Mouse (Mus musculus) kidney, postnatal 0 days (tissue): ENCODE measurements around the gene Cd248. TPM values are rescaled to one million over a fixed set of nuclear protein-coding genes. Genes with fewer than 3 reads are reported as not detected.

ENCODE experiments used
- ATAC-seq: fragments of 200-750 bp; cut with Nextera tagmentation; replicated peaks from 2 replicates; pipeline ENCODE4 v1.8.0; 2017; ENCODE audit warnings: low read depth, moderate number of reproducible peaks, moderate TSS enrichment, moderate library complexity; ENCODE audit not compliant: low FRiP score
- DNase-seq: peaks from one replicate; pipeline ENCODE4 v3.0.0-alpha.2; 2016; ENCODE audit warnings: low spot score
- H3K27ac ChIP-seq: fragments of 300-500 bp; sonication (generic); 2 replicates; pipeline ENCODE4 v1.5.1; 2014; ENCODE audit warnings: mild to moderate bottlenecking
- H3K27me3 ChIP-seq: fragments of 300-500 bp; sonication (generic); 2 replicates; pipeline ENCODE4 v1.6.1; 2014; ENCODE audit warnings: low read length, mixed read lengths; ENCODE audit not compliant: insufficient read depth
- H3K36me3 ChIP-seq: fragments of 300-500 bp; sonication (generic); 2 replicates; pipeline ENCODE4 v1.6.1; 2014; ENCODE audit warnings: low read length, mixed read lengths; ENCODE audit not compliant: insufficient read depth
- H3K4me1 ChIP-seq: fragments of 300-500 bp; sonication (generic); replicated peaks from 2 replicates; pipeline ENCODE4 v1.6.1; 2014; ENCODE audit warnings: antibody characterized with exemption, low read length, mixed read lengths; ENCODE audit not compliant: insufficient read depth
- H3K4me2 ChIP-seq: fragments of 300-500 bp; sonication (generic); 2 replicates; pipeline ENCODE4 v1.6.1; 2014; ENCODE audit warnings: mild to moderate bottlenecking, low read length, moderate library complexity, mixed read lengths
- H3K4me3 ChIP-seq: fragments of 300-500 bp; sonication (generic); replicated peaks from 2 replicates; pipeline ENCODE4 v1.5.1; 2014; ENCODE audit warnings: low read depth, low read length
- H3K9ac ChIP-seq: fragments of 300-500 bp; sonication (generic); 2 replicates; pipeline ENCODE4 v1.6.1; 2014; ENCODE audit warnings: low read depth, low read length
- H3K9me3 ChIP-seq: fragments of 300-500 bp; sonication (generic); replicated peaks from 2 replicates; pipeline ENCODE4 v1.6.1; 2016; ENCODE audit warnings: low read length, inconsistent platforms, mixed read lengths
- CTCF ChIP-seq: IDR thresholded peaks from 2 replicates; pipeline ENCODE4 v1.5.1; 2016; ENCODE audit warnings: antibody characterized with exemption, low read depth, mild to moderate bottlenecking, moderate library complexity
- WGBS: fragments of 180-500 bp; shearing (Covaris S2); extraction: QIAGEN DNeasy Blood & Tissue Kit; methylation state at CpG from one replicate; pipeline ENCODE4 v1.1.7; 2014; 5-methylcytosine and 5-hydroxymethylcytosine counted together
- polyA plus RNA-seq: library from polyadenylated mRNA; unstranded; fragments of >200 nt; fragmentation: Nextera tagmentation; extraction: Ambion mirVana; gene quantifications from 2 replicates; pipeline ENCODE4 v1.2.1, GENCODE M21; 2015

Gene Cd248
- polyA plus RNA-seq, 1 experiment from 2014 or later: 40.6 TPM

DNA sequence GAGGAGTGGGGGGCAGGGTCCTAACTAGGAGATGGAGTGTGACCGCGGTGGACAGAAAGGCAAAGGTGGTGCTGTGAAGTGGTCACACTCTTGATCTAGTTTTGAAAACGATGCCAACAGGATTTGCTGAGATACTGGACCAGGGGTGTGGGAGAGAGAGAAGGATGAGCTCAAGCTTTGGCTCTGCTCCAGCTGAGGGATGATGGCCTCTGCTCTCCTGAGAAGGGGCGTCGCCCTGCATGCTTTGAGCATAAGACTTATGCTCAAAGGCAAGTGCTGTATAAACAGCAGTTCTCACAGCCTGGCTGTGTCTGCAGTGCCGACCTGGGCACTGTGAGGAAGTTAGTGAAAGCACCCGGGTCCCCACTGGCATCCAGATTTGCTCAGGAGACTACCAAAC lies 2.8 kb upstream of the Cd248 start:
- DNase-seq: no peak
- WGBS: 49% methylated on average over 7 of the region's 7 CpGs
- TF ChIP-seq CTCF: no peak
- peaks cover 38% of the 10 kb centered on the region for H3K4me1 ChIP-seq
- H3K9me3 ChIP-seq: no peaks in the 10 kb centered on the region
- no peak overlapping the region for H3K9ac ChIP-seq
- no peak overlapping the region for H3K4me2 ChIP-seq
- no peak for ATAC-seq
- H3K4me3 ChIP-seq: no peak overlapping the region
- no peaks in the 10 kb centered on the region for H3K36me3 ChIP-seq
- no peak overlapping the region for H3K27ac ChIP-seq
- H3K27me3 ChIP-seq: no peaks in the 10 kb centered on the region

GRCm38 (mm10) chr19:5067040-5067799 lies 658 bp upstream of the Cd248 start:
- Histone ChIP-seq H3K4me1 (peaks cover 27% of the 10 kb centered on the region), H3K9me3 (no peaks in the 10 kb centered on the region), H3K36me3 (no peaks in the 10 kb centered on the region), H3K27me3 (no peaks in the 10 kb centered on the region), H3K9ac (no peak overlapping the region), H3K27ac (peak overlapping the region; percentile 70), H3K4me2 (peak overlapping the region; percentile 86), H3K4me3 (peak overlapping the region; percentile 50; the same call in 1 of the 2 replicates)
- ATAC-seq: no peak
- 8% methylated on average over 15 of the region's 15 CpGs for WGBS
- TF ChIP-seq CTCF: no peak
- no peak for DNase-seq

DNA sequence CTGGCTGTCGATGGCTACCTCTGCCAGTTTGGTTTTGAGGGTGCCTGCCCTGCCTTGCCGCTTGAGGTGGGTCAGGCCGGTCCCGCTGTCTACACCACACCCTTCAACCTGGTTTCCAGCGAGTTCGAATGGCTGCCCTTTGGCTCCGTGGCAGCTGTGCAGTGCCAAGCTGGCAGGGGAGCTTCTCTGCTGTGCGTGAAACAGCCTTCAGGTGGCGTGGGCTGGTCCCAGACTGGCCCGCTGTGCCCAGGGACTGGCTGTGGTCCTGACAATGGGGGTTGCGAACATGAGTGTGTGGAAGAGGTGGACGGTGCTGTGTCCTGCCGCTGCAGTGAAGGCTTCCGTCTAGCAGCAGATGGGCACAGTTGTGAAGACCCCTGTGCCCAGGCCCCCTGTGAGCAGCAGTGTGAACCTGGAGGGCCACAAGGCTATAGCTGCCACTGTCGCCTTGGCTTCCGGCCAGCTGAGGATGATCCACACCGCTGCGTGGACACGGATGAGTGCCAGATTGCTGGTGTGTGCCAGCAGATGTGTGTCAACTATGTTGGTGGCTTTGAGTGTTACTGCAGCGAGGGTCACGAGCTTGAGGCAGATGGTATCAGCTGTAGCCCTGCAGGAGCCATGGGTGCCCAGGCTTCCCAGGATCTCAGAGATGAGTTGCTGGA lies 824 bp downstream of the Cd248 start:
- Histone ChIP-seq H3K9ac (peak overlapping the region; percentile 64), H3K4me3 (peak overlapping the region; percentile 50), H3K27me3 (no peaks in the 10 kb centered on the region), H3K4me2 (peak overlapping the region; percentile 86), H3K36me3 (no peaks in the 10 kb centered on the region), H3K9me3 (no peaks in the 10 kb centered on the region), H3K27ac (peak overlapping the region; percentile 70; the same call in 1 of the 2 replicates), H3K4me1 (peaks cover 27% of the 10 kb centered on the region)
- WGBS: 25% methylated on average over 21 of the region's 21 CpGs
- TF ChIP-seq CTCF: 0 out of 2 replicates have a peak, but pooled peaks have one; percentile 8
- DNase-seq (no peak), ATAC-seq (peak; percentile 15; the same call in 1 of the 2 replicates)

GRCm38 (mm10) chr19:5069486-5069885 lies 1.6 kb downstream of the Cd248 start:
- no peaks in the 10 kb centered on the region for H3K9me3 ChIP-seq
- no peaks in the 10 kb centered on the region for H3K36me3 ChIP-seq
- 74% methylated on average over 5 of the region's 5 CpGs for WGBS
- DNase-seq: no peak
- H3K27me3 ChIP-seq: no peaks in the 10 kb centered on the region
- no peak overlapping the region for H3K4me3 ChIP-seq
- ATAC-seq: no peak
- H3K9ac ChIP-seq: no peak overlapping the region
- H3K4me2 ChIP-seq: peak overlapping the region; percentile 86
- peaks cover 27% of the 10 kb centered on the region for H3K4me1 ChIP-seq
- no peak for TF ChIP-seq CTCF
- no peak overlapping the region for H3K27ac ChIP-seq

- ATAC-seq: no peak
- H3K9ac ChIP-seq: no peak overlapping the region
- 72% methylated on average over 7 of the region's 7 CpGs for WGBS
- 0 out of 2 replicates have a peak overlapping the region, but pooled peaks have one; percentile 7 for H3K4me3 ChIP-seq
- no peaks in the 10 kb centered on the region for H3K27me3 ChIP-seq
- peak overlapping the region; percentile 86 for H3K4me2 ChIP-seq
- DNase-seq: no peak
- peaks cover 27% of the 10 kb centered on the region for H3K4me1 ChIP-seq
- TF ChIP-seq CTCF: no peak
- H3K9me3 ChIP-seq: no peaks in the 10 kb centered on the region
- H3K36me3 ChIP-seq: no peaks in the 10 kb centered on the region
- H3K27ac ChIP-seq: no peak overlapping the region
Measured at GRCm38 (mm10) chr19:5069978-5070377, 2.1 kb downstream of the Cd248 start.

DNA sequence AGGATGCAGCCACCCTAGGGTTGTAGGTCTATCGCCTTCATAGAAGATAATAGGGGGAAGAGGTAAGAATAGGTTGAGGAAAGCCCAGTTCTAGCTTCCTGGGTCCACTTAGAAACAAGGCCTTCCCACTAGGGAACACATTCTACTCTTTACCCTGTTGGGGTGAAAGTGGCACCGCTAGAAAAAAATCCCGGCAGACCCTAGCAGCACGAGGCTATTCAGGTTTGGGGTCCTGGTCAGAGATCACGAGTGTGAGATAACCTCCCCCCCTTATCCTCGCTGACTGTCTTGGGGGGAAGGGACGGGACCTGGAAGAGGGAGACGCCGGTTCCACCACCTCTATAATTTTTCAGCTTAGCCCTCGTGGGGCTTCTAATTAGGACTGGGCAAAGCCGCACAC lies 3.2 kb downstream of the Cd248 start:
- H3K27ac ChIP-seq: peak overlapping the region; percentile 76; the same call in 1 of the 2 replicates
- no peaks in the 10 kb centered on the region for H3K9me3 ChIP-seq
- peak overlapping the region; percentile 32; the same call in 1 of the 2 replicates for H3K9ac ChIP-seq
- DNase-seq (no peak), ATAC-seq (no peak)
- peaks cover 25% of the 10 kb centered on the region for H3K4me1 ChIP-seq
- 17% methylated on average over 11 of the region's 11 CpGs for WGBS
- no peak for TF ChIP-seq CTCF
- H3K4me3 ChIP-seq: peak overlapping the region; percentile 49
- H3K36me3 ChIP-seq: no peaks in the 10 kb centered on the region
- no peaks in the 10 kb centered on the region for H3K27me3 ChIP-seq
- H3K4me2 ChIP-seq: peak overlapping the region; percentile 86
